Mouse (Mus musculus) adrenal gland, postnatal 0 days (tissue): ENCODE data around the gene Hmga1b. TPM values are rescaled to one million over a fixed set of nuclear protein-coding genes. Genes with fewer than 3 reads are reported as not detected.

Source experiments
- polyA plus RNA-seq: library from polyadenylated mRNA; unstranded; fragments of >200 nt; fragmentation: Nextera tagmentation; extraction: Ambion mirVana; gene quantifications from 2 replicates; pipeline ENCODE4 v1.2.1, GENCODE M21; 2015

Hmga1b gene
- 0.79 and 2.2 TPM in 2 replicates for polyA plus RNA-seq

GRCm38 (mm10) chr11:120762672-120763041 lies at the start of gene Hmga1b:
Hmga1b (plus strand) TSS chr11:120762794.

GRCm38 (mm10) chr11:120713580-120714518 lies 48.7 kb upstream of the Hmga1b start, which contains the start of the genes Cenpx and Lrrc45:
Cenpx (minus strand) TSS chr11:120713738.
Lrrc45 (plus strand) TSS chr11:120713925.

DNA sequence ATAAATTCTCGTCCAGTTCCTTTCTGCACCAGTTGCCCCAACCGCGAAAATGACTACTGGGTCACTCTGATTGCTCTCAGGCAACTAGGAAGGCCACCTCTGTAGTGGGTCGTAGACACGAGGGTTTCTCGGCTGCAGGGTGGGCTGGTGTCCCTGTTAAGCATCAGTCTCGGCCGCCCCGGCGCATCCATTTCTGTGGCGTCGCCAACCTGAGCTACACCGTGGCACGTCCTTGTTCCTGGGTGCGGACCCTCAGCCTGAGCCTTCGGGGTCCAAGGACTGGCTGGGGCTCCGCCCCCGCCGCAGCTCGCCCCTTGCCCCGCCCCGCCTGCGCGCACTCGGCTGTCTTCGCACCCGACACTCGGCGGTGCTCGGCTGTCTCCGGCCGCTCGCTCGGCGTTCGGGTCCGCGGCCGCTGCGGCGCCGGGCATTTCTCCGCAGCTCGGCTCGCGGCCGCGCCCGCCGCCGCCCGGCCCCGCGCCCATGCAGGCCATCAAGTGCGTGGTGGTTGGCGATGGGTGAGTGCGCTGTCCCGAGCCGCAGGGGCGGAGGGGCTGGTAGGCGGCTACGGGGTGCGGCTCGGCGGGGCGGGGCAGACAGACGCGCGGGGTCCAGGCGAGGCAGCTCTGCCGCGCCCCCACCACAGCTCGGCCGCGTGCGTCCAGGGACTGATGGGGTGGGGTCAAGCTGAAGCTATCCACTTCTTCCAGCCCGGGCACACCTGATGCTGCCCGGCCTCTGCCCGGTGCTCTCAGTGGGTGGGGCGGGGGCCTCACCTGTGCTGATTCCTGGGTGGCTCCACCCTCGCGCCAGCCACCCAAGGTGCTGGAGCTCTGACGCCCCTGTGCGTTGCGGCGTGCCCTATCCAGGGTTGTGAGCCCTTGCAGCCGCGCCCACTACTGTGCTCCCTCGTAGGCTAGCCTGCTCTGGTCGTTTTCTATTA lies 41.2 kb upstream of the Hmga1b start, which contains the start of gene Rac3:
Gene Rac3, plus strand, starts transcription at position 347 of the 943 bp plus-strand sequence.

GRCm38 (mm10) chr11:120727169-120727527 lies 35.4 kb upstream of the Hmga1b start, which contains the start of gene Dcxr:
Dcxr (minus strand) TSS chr11:120727281.

DNA sequence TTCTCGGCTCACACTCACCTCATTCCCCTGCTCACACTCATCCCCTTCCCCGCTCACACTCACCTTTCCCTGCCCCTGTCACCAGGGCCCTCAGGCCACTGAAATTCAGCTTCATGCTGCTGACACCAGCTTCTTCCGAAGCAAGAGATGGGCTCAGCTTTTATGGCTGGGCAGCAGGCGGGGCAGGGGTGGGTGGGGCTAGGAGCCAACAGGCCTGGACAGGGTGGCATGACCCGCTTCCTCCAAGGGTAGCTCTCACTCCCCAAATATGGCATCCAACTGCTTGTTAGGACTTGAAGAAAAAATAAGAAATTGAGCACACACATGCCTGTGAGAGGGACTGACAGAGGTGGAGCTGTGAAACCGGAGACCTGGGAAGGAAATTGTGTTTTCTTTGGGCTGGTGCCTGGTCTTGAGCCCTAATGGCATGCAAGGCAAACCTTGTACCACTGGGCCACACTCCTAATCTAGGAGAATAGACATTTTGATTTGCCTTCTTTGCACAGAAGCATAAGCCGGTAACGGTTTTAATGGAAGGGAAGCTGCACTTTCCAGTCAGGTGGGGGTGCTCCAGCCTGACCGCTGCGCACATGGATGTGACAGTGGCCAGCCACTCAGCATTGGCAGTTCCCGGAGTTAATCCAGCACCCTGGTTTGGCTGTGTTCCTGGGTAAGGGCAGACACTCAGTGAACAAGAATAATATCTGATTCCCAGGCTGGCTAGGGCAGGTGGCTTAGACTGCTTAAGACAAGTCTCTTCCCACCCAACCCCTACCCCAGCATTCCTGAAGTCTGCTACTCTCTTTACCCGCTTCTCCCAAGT lies 30.5 kb upstream of the Hmga1b start, which contains the start of gene Cbr2:
Gene Cbr2, minus strand, starts transcription at position 257 of the 823 bp plus-strand sequence.

GRCm38 (mm10) chr11:120784064-120784791 lies 21.6 kb downstream of the Hmga1b start, which contains the start of the genes Rfng and Gps1:
Rfng (minus strand) TSS chr11:120784207.
Gps1 (plus strand) TSS chr11:120784272.

GRCm38 (mm10) chr11:120795756-120796613 lies 33.4 kb downstream of the Hmga1b start, which contains the start of gene Dus1l:
Dus1l (minus strand) TSS chr11:120796403.

Other genes starting within 250 kb of the Hmga1b start
- gene Gcgr, start 232.1 kb upstream of the Hmga1b start, polyA plus RNA-seq, result 2.4 and 2.5 TPM in 2 replicates
- 173 and 184 TPM in 2 replicates for gene Mcrip1, start 213.1 kb upstream of the Hmga1b start, polyA plus RNA-seq
- 0.39 and 1.3 TPM in 2 replicates for gene Ppp1r27, start 211.7 kb upstream of the Hmga1b start, polyA plus RNA-seq
- 393 and 466 TPM in 2 replicates for gene P4hb, start 189.5 kb upstream of the Hmga1b start, polyA plus RNA-seq
- 318 and 341 TPM in 2 replicates for gene Arhgdia, start 181.2 kb upstream of the Hmga1b start, polyA plus RNA-seq
- gene Alyref, start 164.4 kb upstream of the Hmga1b start, polyA plus RNA-seq, result 271 and 273 TPM in 2 replicates
- 152 and 197 TPM in 2 replicates for gene Anapc11, start 164.4 kb upstream of the Hmga1b start, polyA plus RNA-seq
- gene Npb, start 154.3 kb upstream of the Hmga1b start, polyA plus RNA-seq, result 1.7 and 3.3 TPM in 2 replicates
- 62.0 and 82.8 TPM in 2 replicates for gene Pcyt2, start 144.9 kb upstream of the Hmga1b start, polyA plus RNA-seq
- gene Sirt7, start 137.6 kb upstream of the Hmga1b start, polyA plus RNA-seq, result 33.3 and 62.9 TPM in 2 replicates
- 18.1 and 19.0 TPM in 2 replicates for gene Mafg, start 129.2 kb upstream of the Hmga1b start, polyA plus RNA-seq
- gene Pycr1, start 119.0 kb upstream of the Hmga1b start, polyA plus RNA-seq, result 5.8 and 9.0 TPM in 2 replicates
- 0.22 and 0.95 TPM in 2 replicates for gene Myadml2, start 114.6 kb upstream of the Hmga1b start, polyA plus RNA-seq
- gene Notum, start 101.6 kb upstream of the Hmga1b start, polyA plus RNA-seq, result 6.2 and 6.7 TPM in 2 replicates
- gene Aspscr1, start 89.8 kb upstream of the Hmga1b start, polyA plus RNA-seq, result 103 and 122 TPM in 2 replicates
- gene Cenpx, start 49.1 kb upstream of the Hmga1b start, polyA plus RNA-seq, result 228 and 364 TPM in 2 replicates
- 22.0 and 34.8 TPM in 2 replicates for gene Lrrc45, start 48.9 kb upstream of the Hmga1b start, polyA plus RNA-seq
- gene Rac3, start 41.3 kb upstream of the Hmga1b start, polyA plus RNA-seq, result 18.1 and 52.1 TPM in 2 replicates
- 54.9 and 76.1 TPM in 2 replicates for gene Dcxr, start 35.5 kb upstream of the Hmga1b start, polyA plus RNA-seq
- 16.6 and 17.6 TPM in 2 replicates for gene Cbr2, start 30.7 kb upstream of the Hmga1b start, polyA plus RNA-seq
- 19.7 and 21.2 TPM in 2 replicates for gene Rfng, start 21.4 kb downstream of the Hmga1b start, polyA plus RNA-seq
- gene Gps1, start 21.5 kb downstream of the Hmga1b start, polyA plus RNA-seq, result 119 and 156 TPM in 2 replicates
- gene Dus1l, start 33.6 kb downstream of the Hmga1b start, polyA plus RNA-seq, result 36.3 and 56.2 TPM in 2 replicates
- gene Fasn, start 61.8 kb downstream of the Hmga1b start, polyA plus RNA-seq, result 14.9 and 18.8 TPM in 2 replicates
- 4.1 and 6.3 TPM in 2 replicates for gene Ccdc57, start 170.1 kb downstream of the Hmga1b start, polyA plus RNA-seq
- gene Slc16a3, start 185.7 kb downstream of the Hmga1b start, polyA plus RNA-seq, result 10.1 and 11.9 TPM in 2 replicates
- gene Csnk1d, start 228.5 kb downstream of the Hmga1b start, polyA plus RNA-seq, result 53.8 and 75.9 TPM in 2 replicates